Mouse (Mus musculus): ENCODE measurements around the gene Adamts17. TPM values are rescaled to one million over a fixed set of nuclear protein-coding genes. Genes with fewer than 3 reads are reported as not detected.

Adamts17 gene
- total and polyA plus RNA-seq, 3 experiments = 0.33 to 0.42 TPM; not detected in 1

DNA sequence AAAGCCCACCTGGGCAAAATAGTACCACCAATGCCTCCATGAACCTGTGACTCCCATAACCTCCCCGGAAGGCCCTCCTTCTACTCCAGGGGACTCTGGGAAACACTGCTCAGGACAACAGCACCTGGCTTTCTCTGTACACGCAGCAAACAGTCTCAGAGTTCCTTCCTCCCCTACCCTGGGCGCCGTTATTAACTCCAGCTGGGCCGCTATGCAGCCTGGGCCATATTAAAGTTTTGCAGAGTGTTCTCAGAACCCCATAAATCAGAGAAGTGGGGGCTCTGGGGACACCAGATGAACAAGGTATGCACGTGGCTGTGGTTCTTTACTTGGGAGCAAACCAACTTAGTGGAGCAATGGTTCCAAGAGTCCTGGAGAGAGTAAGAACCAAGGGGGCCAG lies 306.6 kb downstream of the Adamts17 start (continued):
- no peak for TF ChIP-seq MXI1 (IDR thresholded peaks at IDR 0.05; ENCODE audit: low read depth, low read length)
- no peak for TF ChIP-seq NELFE (IDR thresholded peaks at IDR 0.05; ENCODE audit: low read depth, low read length)
- TF ChIP-seq MYB (IDR thresholded peaks at IDR 0.05; ENCODE audit: low read depth, low read length) = no peak

DNA sequence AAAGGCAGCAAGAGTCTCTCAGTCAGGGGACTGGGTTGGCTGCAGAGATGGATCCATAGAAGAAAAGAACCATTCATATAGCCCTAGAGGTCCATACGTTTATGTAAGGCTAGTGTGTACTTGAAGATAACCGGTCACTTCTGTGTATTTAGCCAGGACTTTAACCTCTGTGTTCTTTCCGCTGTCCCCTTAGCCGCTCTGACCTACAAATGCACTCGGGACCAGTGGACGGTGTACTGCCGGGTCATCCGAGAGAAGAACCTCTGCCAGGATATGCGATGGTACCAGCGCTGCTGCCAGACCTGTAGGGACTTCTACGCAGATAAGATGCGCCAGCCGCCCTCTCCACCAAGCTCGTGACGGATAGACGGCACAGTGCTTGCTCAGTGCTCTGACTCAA lies 310.2 kb downstream of the Adamts17 start:
- Histone ChIP-seq H3K9me3 (replicated peaks; ENCODE audit: insufficient read depth, low read length) (no peaks in the 10 kb centered on the region), H3K79me2 (ENCODE audit: control insufficient read depth, insufficient read depth, low read length, poor library complexity) (no peaks in the 10 kb centered on the region), H3K9ac (ENCODE audit: control insufficient read depth, low read depth, low read length, poor library complexity, severe bottlenecking) (no peak overlapping the region), H3K27me3 (ENCODE audit: control insufficient read depth in 1 of 2, insufficient read depth in 2 of 2, low read length in 2 of 2) (no peaks in the 10 kb centered on the region), H3K27ac (ENCODE audit: control insufficient read depth, low read depth, low read length) (no peak overlapping the region), H3K4me1 (ENCODE audit: control insufficient read depth in 1 of 2, insufficient read depth in 2 of 2, low read length in 2 of 2) (no peaks in the 10 kb centered on the region), H3K36me3 (ENCODE audit: control insufficient read depth in 1 of 2, insufficient read depth in 2 of 2, low read length in 2 of 2) (no peaks in the 10 kb centered on the region), H3K4me3 (ENCODE audit: control insufficient read depth in 1 of 2, insufficient read depth in 1 of 2, low read depth in 2 of 2, low read length in 2 of 2) (no peak overlapping the region)
- DNase-seq (ENCODE audit: low read depth, low spot score) = no peak
- TF ChIP-seq UBTF (IDR thresholded peaks at IDR 0.05; ENCODE audit: borderline replicate concordance, insufficient read depth, low read depth, low read length) = no peak

DNA sequence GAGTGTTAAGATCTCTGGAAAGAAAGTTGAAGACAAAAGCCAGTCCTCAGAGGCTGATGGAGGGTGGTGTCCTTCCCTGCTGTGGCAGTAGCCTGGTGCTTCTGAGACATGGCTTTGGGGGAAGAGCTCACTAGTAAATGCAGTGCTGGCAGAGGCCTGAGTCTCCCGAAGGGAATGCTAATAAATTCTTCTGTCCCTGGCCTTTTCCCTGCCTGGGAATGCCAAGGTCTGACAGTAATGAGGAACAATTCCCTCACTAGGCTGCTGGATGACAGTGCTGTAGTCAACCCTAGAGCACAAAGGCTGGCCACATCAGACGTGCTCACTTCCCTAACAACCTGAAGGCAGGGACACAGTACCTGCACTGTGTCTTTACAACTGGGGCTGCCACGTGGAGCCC lies 313.1 kb downstream of the Adamts17 start:
- H3K9me3 ChIP-seq (replicated peaks; ENCODE audit: insufficient read depth, low read length) = no peaks in the 10 kb centered on the region
- no peaks in the 10 kb centered on the region for H3K27me3 ChIP-seq (ENCODE audit: control insufficient read depth in 1 of 2, insufficient read depth in 2 of 2, low read length in 2 of 2)
- H3K9ac ChIP-seq (ENCODE audit: control insufficient read depth, low read depth, low read length, poor library complexity, severe bottlenecking) = no peak overlapping the region
- no peaks in the 10 kb centered on the region for H3K36me3 ChIP-seq (ENCODE audit: control insufficient read depth in 1 of 2, insufficient read depth in 2 of 2, low read length in 2 of 2)
- no peaks in the 10 kb centered on the region for H3K4me1 ChIP-seq (ENCODE audit: control insufficient read depth in 1 of 2, insufficient read depth in 2 of 2, low read length in 2 of 2)
- no peak for DNase-seq (ENCODE audit: low read depth, low spot score)
- no peak overlapping the region for H3K4me3 ChIP-seq (ENCODE audit: control insufficient read depth in 1 of 2, insufficient read depth in 1 of 2, low read depth in 2 of 2, low read length in 2 of 2)
- H3K79me2 ChIP-seq (ENCODE audit: control insufficient read depth, insufficient read depth, low read length, poor library complexity) = no peaks in the 10 kb centered on the region
- H3K27ac ChIP-seq (ENCODE audit: control insufficient read depth, low read depth, low read length) = no peak overlapping the region
- TF ChIP-seq CHD1 (IDR thresholded peaks at IDR 0.05; ENCODE audit: low read depth, low read length) = no peak

DNA sequence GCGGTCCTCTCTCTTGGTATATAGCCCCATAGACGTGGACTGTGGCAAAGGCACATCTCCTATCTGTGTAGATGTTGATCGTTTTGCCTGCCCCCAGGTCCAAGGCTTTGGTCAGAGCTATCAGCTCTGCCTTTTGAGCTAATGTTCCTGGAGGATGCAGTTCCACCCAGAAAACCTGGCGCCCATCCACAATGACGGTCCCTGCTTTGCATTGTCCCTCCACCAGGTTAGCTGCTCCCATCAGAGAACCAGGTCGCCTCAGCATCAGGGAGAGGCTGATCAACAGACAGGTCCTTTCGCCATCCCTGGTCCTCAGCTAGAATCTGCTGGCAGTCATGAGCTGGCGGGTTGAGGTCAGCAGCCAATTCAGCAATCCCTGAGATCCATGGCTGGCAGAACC lies 322.6 kb downstream of the Adamts17 start:
- TF ChIP-seq POLR2AphosphoS5 (IDR thresholded peaks at IDR 0.05; ENCODE audit: borderline replicate concordance, low read depth, low read length) (no peak), NRF1 (IDR thresholded peaks at IDR 0.05; ENCODE audit: insufficient read depth, low read depth, low read length, poor library complexity, severe bottlenecking) (no peak)
- H3K4me1 ChIP-seq (ENCODE audit: control insufficient read depth in 1 of 2, insufficient read depth in 2 of 2, low read length in 2 of 2) = no peaks in the 10 kb centered on the region
- no peaks in the 10 kb centered on the region for H3K9me3 ChIP-seq (replicated peaks; ENCODE audit: insufficient read depth, low read length)
- H3K79me2 ChIP-seq (ENCODE audit: control insufficient read depth, insufficient read depth, low read length, poor library complexity) = no peaks in the 10 kb centered on the region
- H3K9ac ChIP-seq (ENCODE audit: control insufficient read depth, low read depth, low read length, poor library complexity, severe bottlenecking) = no peak overlapping the region
- H3K27ac ChIP-seq (ENCODE audit: control insufficient read depth, low read depth, low read length) = no peak overlapping the region
- no peaks in the 10 kb centered on the region for H3K36me3 ChIP-seq (ENCODE audit: control insufficient read depth in 1 of 2, insufficient read depth in 2 of 2, low read length in 2 of 2)
- H3K4me3 ChIP-seq (ENCODE audit: control insufficient read depth in 1 of 2, insufficient read depth in 1 of 2, low read depth in 2 of 2, low read length in 2 of 2) = no peak overlapping the region
- no peak for DNase-seq (ENCODE audit: low read depth, low spot score)
- H3K27me3 ChIP-seq (ENCODE audit: control insufficient read depth in 1 of 2, insufficient read depth in 2 of 2, low read length in 2 of 2) = no peaks in the 10 kb centered on the region

Data from MEL (cell line).